ENCODE assay signal across 12 mouse cellular contexts in the genomic region with DNA sequence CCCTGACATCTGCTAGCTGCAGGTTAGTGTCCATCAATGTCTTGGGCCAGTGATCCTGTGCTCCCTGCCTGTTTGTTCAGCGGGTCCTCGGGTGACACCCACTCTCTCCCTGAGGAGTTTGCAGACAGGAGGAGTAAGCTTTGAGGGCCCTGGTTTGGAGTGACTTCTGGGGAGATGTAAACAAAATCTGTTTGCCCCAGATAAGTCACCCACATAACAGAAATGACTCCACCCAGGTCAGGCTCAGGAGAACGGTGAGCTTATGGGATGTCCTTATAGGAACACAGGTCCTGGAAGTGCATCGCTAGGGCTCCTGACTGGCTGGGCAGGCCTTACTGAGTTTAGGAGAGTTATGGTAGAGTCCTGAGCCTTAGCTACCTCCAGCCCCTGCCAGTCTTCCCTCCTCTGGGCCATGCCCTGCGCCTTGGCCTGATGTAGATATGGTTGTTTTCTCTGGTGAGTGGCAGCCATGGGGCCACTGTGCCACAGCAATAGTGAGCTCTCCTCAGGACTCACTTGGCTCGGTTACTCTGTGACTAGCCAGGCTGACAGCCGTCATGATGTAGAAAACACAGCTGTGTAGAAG. TPM values are rescaled to one million over a fixed set of nuclear protein-coding genes. Genes with fewer than 3 reads are reported as not detected.
DNase-seq lines count a peak whose midpoint lies in the region; ATAC-seq and TF ChIP-seq lines count a peak whose summit lies in the region.
"Had no signal": no experiment of that assay in that cellular context is flagged by ENCODE, and none has a peak within 500 bp of the region (broad histone marks: within the 10 kb centered on the region; RNA-seq: fewer than 3 reads in every experiment).

No protein-coding gene starts in this region.

- no peaks in the 10 kb centered on the region for H3K9me3 ChIP-seq in forebrain, embryonic 12.5 days
- no peaks in the 10 kb centered on the region for H3K9me3 ChIP-seq in forebrain, postnatal 0 days (ENCODE audit: low read length)
- no peaks in the 10 kb centered on the region for H3K9me3 ChIP-seq in neural tube, embryonic 11.5 days (ENCODE audit: control insufficient read depth, low read length)
- no peaks in the 10 kb centered on the region for H3K9me3 ChIP-seq in liver, embryonic 13.5 days (replicated peaks)
- H3K9me3 ChIP-seq in stomach, embryonic 16.5 days (replicated peaks; ENCODE audit: control insufficient read depth, low read length) = no peaks in the 10 kb centered on the region

- no peak overlapping the region for H3K4me3 ChIP-seq in forebrain, embryonic 12.5 days (replicated peaks)
- no peak overlapping the region for H3K4me3 ChIP-seq in forebrain, postnatal 0 days (ENCODE audit: low read depth, low read length)
- H3K4me3 ChIP-seq in neural tube, embryonic 11.5 days (ENCODE audit: low read depth, low read length) = no peak overlapping the region
- peak overlapping the region; percentile 99 for H3K4me3 ChIP-seq in liver, embryonic 13.5 days (replicated peaks)
- H3K4me3 ChIP-seq in stomach, embryonic 16.5 days (replicated peaks; ENCODE audit: low read length) = no peak overlapping the region

- H3K4me1 ChIP-seq in forebrain, embryonic 12.5 days = peaks cover 44% of the 10 kb centered on the region
- peaks cover 19% of the 10 kb centered on the region for H3K4me1 ChIP-seq in forebrain, postnatal 0 days (ENCODE audit: insufficient read depth)
- peaks cover 17% of the 10 kb centered on the region for H3K4me1 ChIP-seq in neural tube, embryonic 11.5 days (ENCODE audit: control insufficient read depth, insufficient read depth, low read length)
- H3K4me1 ChIP-seq in liver, embryonic 13.5 days (replicated peaks) = peaks cover 94% of the 10 kb centered on the region
- peaks cover 34% of the 10 kb centered on the region for H3K4me1 ChIP-seq in stomach, embryonic 16.5 days (ENCODE audit: control insufficient read depth, insufficient read depth, low read length)

- H3K27ac ChIP-seq in forebrain, embryonic 12.5 days = 0 out of 2 replicates have a peak overlapping the region, but pooled peaks have one; percentile 36
- H3K27ac ChIP-seq in forebrain, postnatal 0 days (ENCODE audit: low read depth, low read length) = no peak overlapping the region
- peak overlapping the region; percentile 39; the same call in 1 of the 2 replicates for H3K27ac ChIP-seq in neural tube, embryonic 11.5 days (ENCODE audit: low read depth, low read length)
- peak overlapping the region; percentile 100 for H3K27ac ChIP-seq in liver, embryonic 13.5 days
- H3K27ac ChIP-seq in stomach, embryonic 16.5 days (ENCODE audit: low read length) = peak overlapping the region; percentile 1; the same call in 1 of the 2 replicates

- ATAC-seq in forebrain, embryonic 12.5 days (ENCODE audit: low FRiP score) = no peak
- ATAC-seq in forebrain, postnatal 0 days = no peak
- ATAC-seq in neural tube, embryonic 11.5 days (ENCODE audit: insufficient read depth, low FRiP score, low TSS enrichment) = no peak
- ATAC-seq in liver, embryonic 13.5 days (ENCODE audit: low read depth) = peak; percentile 83
- no peak for ATAC-seq in stomach, embryonic 16.5 days (ENCODE audit: insufficient read depth, low FRiP score)
- ATAC-seq: forebrain, embryonic 16.5 days had no signal

- no peak overlapping the region for H3K4me2 ChIP-seq in forebrain, embryonic 12.5 days
- H3K4me2 ChIP-seq in forebrain, postnatal 0 days (ENCODE audit: low read depth) = no peak overlapping the region
- H3K4me2 ChIP-seq in neural tube, embryonic 11.5 days (ENCODE audit: low read depth) = peak overlapping the region; percentile 19; the same call in 1 of the 2 replicates
- H3K4me2 ChIP-seq in liver, embryonic 13.5 days = peak overlapping the region; percentile 96
- H3K4me2 ChIP-seq in stomach, embryonic 16.5 days (ENCODE audit: low read depth, low read length) = no peak overlapping the region

- DNase-seq in forebrain, postnatal 0 days = no peak
- DNase-seq in neural tube, embryonic 11.5 days (ENCODE audit: low spot score) = no peak
- DNase-seq in neural tube, embryonic 10.5 days (ENCODE audit: extremely low spot score, low spot score) = no peak
- DNase-seq in liver, embryonic 13.5 days = peak; percentile 85
- no peak for DNase-seq in gastrocnemius, postnatal 4 days (ENCODE audit: low spot score in 2 of 2)
- DNase-seq in adipocyte (ENCODE audit: low spot score) = no peak
- DNase-seq: heart, postnatal 36 days; layer of hippocampus, postnatal 36 days had no signal

- H3K36me3 ChIP-seq in forebrain, embryonic 12.5 days (replicated peaks) = peaks cover 25% of the 10 kb centered on the region
- H3K36me3 ChIP-seq in forebrain, postnatal 0 days (ENCODE audit: insufficient read depth) = peaks cover 24% of the 10 kb centered on the region
- H3K36me3 ChIP-seq in neural tube, embryonic 11.5 days (ENCODE audit: control insufficient read depth, insufficient read depth, low read length) = no peaks in the 10 kb centered on the region; the same call in none of the 2 replicates
- peaks cover 42% of the 10 kb centered on the region for H3K36me3 ChIP-seq in liver, embryonic 13.5 days
- H3K36me3 ChIP-seq in stomach, embryonic 16.5 days (ENCODE audit: control insufficient read depth, insufficient read depth, low read length) = 0 out of 2 replicates have a peak, but pooled peaks cover 7% of the 10 kb centered on the region

- no peak for TF ChIP-seq CTCF in forebrain, postnatal 0 days (IDR thresholded peaks at IDR 0.05; ENCODE audit: low read depth)

- H3K9ac ChIP-seq in forebrain, embryonic 12.5 days = no peak overlapping the region; the same call in 1 of the 2 replicates
- no peak overlapping the region for H3K9ac ChIP-seq in forebrain, postnatal 0 days
- H3K9ac ChIP-seq in neural tube, embryonic 11.5 days (ENCODE audit: low read length) = no peak overlapping the region; the same call in 1 of the 2 replicates
- peak overlapping the region; percentile 100 for H3K9ac ChIP-seq in liver, embryonic 13.5 days
- peak overlapping the region; percentile 9; the same call in 1 of the 2 replicates for H3K9ac ChIP-seq in stomach, embryonic 16.5 days (ENCODE audit: low read length)

- H3K27me3 ChIP-seq in forebrain, embryonic 12.5 days = no peaks in the 10 kb centered on the region
- H3K27me3 ChIP-seq in forebrain, postnatal 0 days (ENCODE audit: insufficient read depth, low read length) = no peaks in the 10 kb centered on the region
- H3K27me3 ChIP-seq in neural tube, embryonic 11.5 days (ENCODE audit: control insufficient read depth, insufficient read depth, low read length) = no peaks in the 10 kb centered on the region
- no peaks in the 10 kb centered on the region for H3K27me3 ChIP-seq in liver, embryonic 13.5 days
- H3K27me3 ChIP-seq in stomach, embryonic 16.5 days (ENCODE audit: control insufficient read depth, insufficient read depth, low read length) = no peaks in the 10 kb centered on the region

- WGBS in forebrain, embryonic 12.5 days = 88% methylated on average over 7 of the region's 7 CpGs
- 87% methylated on average over 7 of the region's 7 CpGs for WGBS in forebrain, postnatal 0 days
- WGBS in neural tube, embryonic 11.5 days = 85% methylated on average over 7 of the region's 7 CpGs
- 17% methylated on average over 7 of the region's 7 CpGs for WGBS in liver, embryonic 13.5 days (ENCODE audit: insufficient replicate concordance)
- WGBS in stomach, embryonic 16.5 days = 62% methylated on average over 7 of the region's 7 CpGs

RNA-seq across cellular contexts. Expression of gene Sppl2b, which starts 3.4 kb away (rescaled TPM):
- polyA plus RNA-seq in forebrain, embryonic 12.5 days (2016; fragmentation: Nextera tagmentation; extraction: Ambion mirVana) = 43.3 and 44.0 TPM in 2 replicates
- total RNA-seq in forebrain, postnatal 0 days (2014; rRNA removed) = 79.2 and 90.3 TPM in 2 replicates
- polyA plus RNA-seq in forebrain, postnatal 0 days (2015; fragmentation: Nextera tagmentation; extraction: Ambion mirVana) = 64.6 and 74.4 TPM in 2 replicates
- 31.2 and 34.2 TPM in 2 replicates for polyA plus RNA-seq in neural tube, embryonic 11.5 days (2014; fragmentation: Nextera tagmentation; extraction: Ambion mirVana)
- polyA plus RNA-seq in liver, embryonic 13.5 days (2015; fragmentation: Nextera tagmentation; extraction: Ambion mirVana) = 56.8 and 58.9 TPM in 2 replicates
- polyA plus RNA-seq in stomach, embryonic 16.5 days (2015; fragmentation: Nextera tagmentation; extraction: Ambion mirVana) = 40.0 and 42.7 TPM in 2 replicates
- 10 to 100 TPM; 30.9 to 38.6 TPM for total RNA-seq in gastrocnemius, postnatal 4 days (2021)

RNA-seq across cellular contexts. Expression of gene Lsm7, which starts 3.4 kb away (rescaled TPM):
- 274 and 289 TPM in 2 replicates for polyA plus RNA-seq in forebrain, embryonic 12.5 days (2016; fragmentation: Nextera tagmentation; extraction: Ambion mirVana)
- 158 and 292 TPM in 2 replicates for total RNA-seq in forebrain, postnatal 0 days (2014; rRNA removed)
- polyA plus RNA-seq in forebrain, postnatal 0 days (2015; fragmentation: Nextera tagmentation; extraction: Ambion mirVana) = 306 and 392 TPM in 2 replicates
- polyA plus RNA-seq in neural tube, embryonic 11.5 days (2014; fragmentation: Nextera tagmentation; extraction: Ambion mirVana) = 305 and 307 TPM in 2 replicates
- polyA plus RNA-seq in liver, embryonic 13.5 days (2015; fragmentation: Nextera tagmentation; extraction: Ambion mirVana) = 192 and 208 TPM in 2 replicates
- polyA plus RNA-seq in stomach, embryonic 16.5 days (2015; fragmentation: Nextera tagmentation; extraction: Ambion mirVana) = 192 and 210 TPM in 2 replicates
- 10 to 100 TPM; 53.7 to 54.2 TPM for total RNA-seq in gastrocnemius, postnatal 4 days (2021)

RNA-seq across cellular contexts. Expression of gene Tmprss9, which starts 13.2 kb away (rescaled TPM):
- polyA plus RNA-seq in forebrain, embryonic 12.5 days (2016; fragmentation: Nextera tagmentation; extraction: Ambion mirVana) = 0.06 and 0.08 TPM in 2 replicates
- 0.08 and 0.33 TPM in 2 replicates for total RNA-seq in forebrain, postnatal 0 days (2014; rRNA removed)
- 0.18 and 0.22 TPM in 2 replicates for polyA plus RNA-seq in forebrain, postnatal 0 days (2015; fragmentation: Nextera tagmentation; extraction: Ambion mirVana)
- 0.08 and 0.11 TPM in 2 replicates for polyA plus RNA-seq in neural tube, embryonic 11.5 days (2014; fragmentation: Nextera tagmentation; extraction: Ambion mirVana)
- polyA plus RNA-seq in liver, embryonic 13.5 days (2015; fragmentation: Nextera tagmentation; extraction: Ambion mirVana) = 0.05 TPM in 1 of 2 replicates, not detected in the other
- polyA plus RNA-seq in stomach, embryonic 16.5 days (2015; fragmentation: Nextera tagmentation; extraction: Ambion mirVana) = 0.06 TPM in 1 of 2 replicates, not detected in the other
- total RNA-seq in gastrocnemius, postnatal 4 days (2021) = under 1 TPM in 1 of 2 experiments, not detected in 1; 0.10 TPM
- total RNA-seq: heart, postnatal 36 days had no signal
- polyA plus RNA-seq: midbrain, embryonic 11.5 days had no signal

RNA-seq across cellular contexts. Expression of gene Lingo3, which starts 14.6 kb away (rescaled TPM):
- polyA plus RNA-seq in forebrain, embryonic 12.5 days (2016; fragmentation: Nextera tagmentation; extraction: Ambion mirVana) = 1.5 and 1.7 TPM in 2 replicates
- 23.3 and 23.7 TPM in 2 replicates for total RNA-seq in forebrain, postnatal 0 days (2014; rRNA removed)
- 18.5 and 20.3 TPM in 2 replicates for polyA plus RNA-seq in forebrain, postnatal 0 days (2015; fragmentation: Nextera tagmentation; extraction: Ambion mirVana)
- 0.40 and 0.66 TPM in 2 replicates for polyA plus RNA-seq in neural tube, embryonic 11.5 days (2014; fragmentation: Nextera tagmentation; extraction: Ambion mirVana)
- polyA plus RNA-seq in liver, embryonic 13.5 days (2015; fragmentation: Nextera tagmentation; extraction: Ambion mirVana) = not detected in 2 replicates
- polyA plus RNA-seq in stomach, embryonic 16.5 days (2015; fragmentation: Nextera tagmentation; extraction: Ambion mirVana) = 0.05 and 0.12 TPM in 2 replicates
- total RNA-seq in gastrocnemius, postnatal 4 days (2021) = 10 to 100 TPM; 21.5 to 22.1 TPM

RNA-seq across cellular contexts. Expression of gene Oaz1, which starts 32.0 kb away (rescaled TPM):
- polyA plus RNA-seq in forebrain, embryonic 12.5 days (2016; fragmentation: Nextera tagmentation; extraction: Ambion mirVana) = 1,463 and 1,490 TPM in 2 replicates
- 1,019 and 1,040 TPM in 2 replicates for total RNA-seq in forebrain, postnatal 0 days (2014; rRNA removed)
- polyA plus RNA-seq in forebrain, postnatal 0 days (2015; fragmentation: Nextera tagmentation; extraction: Ambion mirVana) = 1,146 and 1,244 TPM in 2 replicates
- polyA plus RNA-seq in neural tube, embryonic 11.5 days (2014; fragmentation: Nextera tagmentation; extraction: Ambion mirVana) = 1,810 and 1,847 TPM in 2 replicates
- 1,324 and 1,529 TPM in 2 replicates for polyA plus RNA-seq in liver, embryonic 13.5 days (2015; fragmentation: Nextera tagmentation; extraction: Ambion mirVana)
- polyA plus RNA-seq in stomach, embryonic 16.5 days (2015; fragmentation: Nextera tagmentation; extraction: Ambion mirVana) = 1,560 and 1,582 TPM in 2 replicates
- total RNA-seq in gastrocnemius, postnatal 4 days (2021) = 100 to 1,000 TPM; 785 to 853 TPM

Comparison
In these comparisons a context has a peak if more than half of its experiments do, and no peak if none do; other contexts are left out.
1. H3K4me2 ChIP-seq: peak in neural tube, embryonic 11.5 days (single experiment) and liver, embryonic 13.5 days (single experiment); none in forebrain, embryonic 12.5 days (single experiment), forebrain, postnatal 0 days (single experiment) and stomach, embryonic 16.5 days (single experiment).
2. H3K9ac ChIP-seq: peak in liver, embryonic 13.5 days (single experiment) and stomach, embryonic 16.5 days (single experiment); none in forebrain, embryonic 12.5 days (single experiment), forebrain, postnatal 0 days (single experiment) and neural tube, embryonic 11.5 days (single experiment).